Mouse (Mus musculus) lung, postnatal 25 days (tissue): ENCODE results near the gene Trim17.
A peak's percentile ranks its signal among the peaks of the same experiment; 100 is the strongest.

Experiments
- DNase-seq: peaks from one replicate; pipeline ENCODE4 v3.0.0; 2022; ENCODE audit warnings: low spot score

The Trim17 gene

GRCm38 (mm10) chr11:58969027-58969426, 14.5 kb downstream of the Trim17 start:
- DNase-seq, result no peak

DNA sequence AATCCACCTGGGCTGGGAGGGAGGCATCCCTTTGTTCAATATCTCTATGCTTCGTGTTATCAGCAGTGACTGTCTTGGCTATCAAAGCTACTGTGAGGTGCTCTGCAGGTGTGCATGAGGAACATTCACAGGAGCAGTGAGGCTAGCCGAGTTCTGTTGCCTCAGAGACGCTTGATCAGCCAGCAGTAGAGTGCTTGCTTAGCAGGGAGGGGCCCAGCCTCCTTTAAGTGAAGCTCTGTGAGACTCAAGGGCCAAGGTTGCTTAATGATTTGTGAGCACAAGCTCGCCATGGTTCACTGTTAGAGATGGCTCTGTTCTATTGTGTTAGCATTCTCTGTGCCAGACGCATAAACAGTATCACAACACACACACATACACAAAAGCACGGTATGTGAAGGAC, 15.2 kb downstream of the Trim17 start:
- DNase-seq, result peak; percentile 87

GRCm38 (mm10) chr11:58970831-58971530, 16.5 kb downstream of the Trim17 start:
- DNase-seq, result no peak

DNA sequence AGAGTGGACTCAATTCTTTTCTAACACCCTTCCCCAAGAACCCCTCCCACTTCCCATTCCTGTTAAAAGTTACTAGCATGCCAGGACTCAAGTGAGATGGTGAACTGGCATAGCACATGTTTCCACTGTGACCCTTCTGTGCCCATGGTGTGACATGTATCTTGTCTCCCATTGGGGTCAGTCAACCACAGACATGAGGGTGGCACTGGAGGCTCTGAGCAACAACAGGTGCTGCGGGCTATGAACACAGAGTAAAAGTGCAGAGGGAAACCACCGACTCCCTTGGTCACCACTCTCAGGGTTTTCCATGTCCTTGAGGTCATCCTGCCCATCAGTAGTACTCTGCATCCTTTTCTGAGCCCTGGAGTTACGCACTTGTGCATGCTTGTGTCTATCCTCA, 17.3 kb downstream of the Trim17 start:
- no peak for DNase-seq

DNA sequence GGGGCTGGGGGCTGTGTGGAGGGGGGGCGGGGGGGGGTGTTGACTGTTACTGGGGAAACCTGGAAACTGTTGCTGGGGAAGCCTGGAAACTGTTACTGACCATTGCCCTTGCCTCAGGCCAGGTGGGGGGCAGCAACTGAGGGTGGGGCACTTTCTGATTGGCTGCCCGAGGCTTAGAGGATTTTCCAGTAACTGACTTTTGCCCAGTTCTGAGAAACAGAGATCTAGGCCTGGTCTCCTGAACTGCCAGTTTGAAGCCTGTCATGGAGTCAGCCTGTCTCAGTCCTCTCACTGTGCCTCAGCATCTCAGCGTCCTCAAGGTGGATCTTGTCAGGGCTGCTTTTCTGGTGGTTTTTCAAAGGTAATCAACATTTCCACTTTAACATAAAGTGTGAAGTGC, 19.9 kb downstream of the Trim17 start:
- no peak for DNase-seq

DNA sequence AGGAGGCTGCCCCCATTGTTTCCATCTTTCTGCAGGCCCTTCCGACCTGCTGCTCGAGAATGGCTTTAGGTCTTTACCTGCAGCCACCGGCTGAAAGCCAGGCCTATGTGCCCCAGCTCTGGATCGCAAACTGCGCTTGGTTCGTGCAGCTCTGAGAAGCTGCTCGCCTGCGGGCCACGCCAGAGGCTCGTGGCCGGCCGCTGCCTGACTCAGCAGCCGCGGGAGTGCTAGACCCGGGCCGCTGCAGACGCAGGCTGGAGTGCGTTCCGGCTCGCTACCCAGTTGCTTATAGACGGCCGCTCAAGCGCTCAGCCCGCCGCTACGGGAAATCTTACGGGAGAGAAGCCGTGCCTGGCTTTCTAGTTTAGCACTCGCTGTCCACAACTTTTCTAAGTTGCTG, 22.7 kb downstream of the Trim17 start:
- no peak for DNase-seq

GRCm38 (mm10) chr11:58977607-58978026, 23.1 kb downstream of the Trim17 start:
- no peak for DNase-seq

DNA sequence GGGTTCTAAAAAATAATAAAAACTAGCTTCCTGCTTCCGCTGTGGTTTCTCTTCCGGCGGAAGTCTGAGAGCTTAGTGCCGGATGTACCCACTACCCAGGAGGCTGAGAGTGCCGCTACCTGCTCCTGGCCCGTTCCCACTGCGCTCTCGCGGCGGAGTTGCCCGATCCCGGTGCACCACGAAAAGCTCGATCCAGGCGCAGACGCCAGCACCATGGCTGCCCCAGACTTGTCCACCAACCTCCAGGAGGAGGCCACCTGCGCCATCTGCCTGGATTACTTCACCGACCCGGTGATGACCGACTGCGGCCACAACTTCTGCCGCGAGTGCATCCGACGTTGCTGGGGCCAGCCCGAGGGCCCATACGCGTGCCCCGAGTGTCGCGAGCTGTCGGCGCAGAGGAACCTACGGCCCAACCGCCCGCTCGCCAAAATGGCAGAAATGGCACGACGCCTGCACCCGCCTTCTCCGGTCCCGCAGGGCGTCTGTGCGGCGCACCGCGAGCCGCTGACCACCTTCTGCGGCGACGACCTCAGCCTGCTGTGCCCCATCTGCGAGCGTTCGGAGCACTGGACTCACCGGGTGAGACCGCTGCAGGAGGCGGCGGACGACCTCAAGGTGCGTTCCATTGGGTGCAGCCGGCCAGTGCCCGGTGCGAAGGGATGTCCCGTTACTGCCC, 23.7 kb downstream of the Trim17 start, which contains the start of gene Trim11:
Trim11 (plus strand) TSS at position 67 of the 679 bp plus-strand sequence.
- DNase-seq, result peak; percentile 63

DNA sequence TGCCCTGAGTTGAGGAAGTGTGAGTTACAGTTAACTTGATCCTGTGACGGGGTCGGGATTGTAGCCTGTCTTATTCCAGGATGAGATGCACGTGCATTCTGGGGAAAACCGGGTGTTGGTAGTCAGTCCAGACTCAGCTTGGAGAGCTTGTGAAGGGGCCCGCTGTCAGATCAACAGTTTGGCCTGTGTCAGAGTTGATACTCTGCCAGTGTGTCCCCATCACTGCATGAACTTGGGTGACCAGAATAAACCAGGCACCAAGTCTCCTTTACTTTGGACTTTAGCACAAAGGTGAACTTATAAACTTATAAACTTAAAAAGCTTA, 24.2 kb downstream of the Trim17 start:
- no peak for DNase-seq

DNA sequence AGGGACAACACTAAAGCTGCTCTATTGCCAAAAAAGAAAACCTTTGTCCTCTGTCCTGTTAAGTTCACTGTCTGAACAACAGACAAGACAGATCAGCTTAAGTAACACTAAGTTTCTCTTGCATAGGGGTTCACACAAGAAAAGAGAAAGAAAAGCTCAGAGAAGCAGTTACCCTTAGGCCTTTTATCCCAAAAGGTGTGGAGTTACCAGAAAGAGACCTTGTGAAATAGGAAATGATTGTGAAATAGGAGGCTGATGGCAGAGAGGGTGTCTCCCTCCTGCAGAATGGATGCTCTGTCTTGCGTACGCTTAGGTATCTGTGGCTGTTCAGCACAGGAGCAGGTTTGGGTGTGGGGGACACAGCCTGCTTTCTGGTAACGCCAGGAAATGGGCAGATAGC, 24.7 kb downstream of the Trim17 start:
- DNase-seq, result no peak

DNA sequence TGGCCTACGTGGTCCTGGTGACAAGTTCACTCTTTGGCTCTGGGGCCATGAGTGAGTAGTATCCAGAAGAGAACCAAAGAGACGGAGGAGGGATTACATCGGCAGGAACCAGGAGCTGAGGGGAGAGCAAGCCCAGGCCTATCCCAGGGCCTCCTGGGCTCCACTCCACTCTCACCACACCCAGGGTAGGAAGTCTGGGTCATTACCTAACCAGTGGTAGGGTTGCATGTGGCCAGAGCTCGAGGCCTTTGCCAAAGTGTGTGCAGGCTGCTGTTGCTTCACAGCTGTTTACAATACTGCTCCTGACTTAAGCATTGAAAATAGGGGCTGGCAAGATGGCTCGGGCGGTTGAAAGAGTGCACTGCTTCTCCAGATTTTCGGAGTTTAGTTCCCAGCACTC, 25.2 kb downstream of the Trim17 start:
- peak; percentile 59 for DNase-seq

GRCm38 (mm10) chr11:58980381-58980990, 26.0 kb downstream of the Trim17 start:
- no peak for DNase-seq

- peak; percentile 66 for DNase-seq
Observed at GRCm38 (mm10) chr11:58981541-58982447, 27.3 kb downstream of the Trim17 start.

- no peak for DNase-seq
Observed at GRCm38 (mm10) chr11:58982471-58983097, 28.1 kb downstream of the Trim17 start.

DNA sequence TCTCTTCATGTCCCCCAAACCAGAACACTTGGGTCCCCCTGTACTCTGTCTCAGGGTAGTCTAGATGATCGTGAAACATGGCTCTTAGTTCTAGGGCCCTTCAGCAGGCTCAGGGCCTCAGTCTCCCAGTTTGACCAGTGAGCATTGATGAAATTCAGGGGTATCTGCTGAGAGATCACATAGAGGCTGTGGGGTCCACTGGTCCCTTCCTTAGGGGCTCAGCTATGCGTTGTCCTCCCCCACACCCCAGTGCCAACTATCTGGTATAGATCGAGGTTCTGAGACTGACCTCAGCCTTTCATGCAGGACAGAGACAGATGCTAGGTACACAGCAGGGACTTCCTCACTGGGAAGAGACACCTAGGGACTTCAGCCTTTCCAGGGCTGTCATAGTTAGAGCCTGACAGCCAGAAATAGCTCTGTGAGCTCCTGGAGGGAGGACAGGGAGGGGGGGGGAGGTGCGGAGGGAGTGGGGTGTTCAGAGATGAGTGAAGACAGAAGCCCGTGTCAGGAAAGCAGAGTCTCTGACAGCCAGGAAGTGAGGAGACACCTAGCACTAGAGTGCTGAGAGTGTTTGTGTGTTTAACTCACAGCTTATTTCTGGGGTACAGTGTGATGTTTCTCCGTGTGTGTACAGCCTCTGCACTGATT, 29.3 kb downstream of the Trim17 start:
- no peak for DNase-seq

- no peak for DNase-seq
Observed at GRCm38 (mm10) chr11:58984657-58985056, 30.2 kb downstream of the Trim17 start.

DNA sequence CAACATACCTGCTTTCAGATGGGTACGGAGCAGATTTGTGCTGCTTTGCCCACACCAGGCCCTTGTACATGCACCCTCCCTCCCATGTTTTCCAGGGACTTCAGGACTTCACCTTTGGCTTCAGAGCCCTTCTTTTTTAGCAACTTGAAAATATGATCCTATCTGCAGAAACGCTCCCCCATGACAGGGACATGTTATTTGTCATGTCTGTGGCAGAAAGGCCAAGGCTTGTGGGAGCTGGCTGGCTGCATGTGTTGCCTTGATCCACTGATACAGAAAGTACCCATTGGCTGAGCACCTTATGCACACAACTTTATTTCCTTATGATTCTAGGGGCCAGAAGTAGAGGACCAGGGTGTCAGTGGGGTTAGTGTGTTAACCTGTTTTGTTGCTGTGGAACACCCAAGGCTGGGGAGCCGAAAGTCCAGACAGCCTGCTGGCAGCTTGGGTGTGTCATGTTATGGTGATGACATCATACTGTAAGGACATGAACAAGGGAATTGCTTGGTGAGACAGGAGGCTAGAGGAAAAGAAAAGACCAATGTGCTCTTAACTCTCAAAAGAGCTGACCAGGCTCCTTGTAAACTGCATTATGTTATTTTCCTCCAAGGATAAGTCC, 30.9 kb downstream of the Trim17 start:
- no peak for DNase-seq

GRCm38 (mm10) chr11:58989166-58989565, 34.7 kb downstream of the Trim17 start:
- no peak for DNase-seq

GRCm38 (mm10) chr11:58990141-58990540, 35.7 kb downstream of the Trim17 start:
- DNase-seq, result no peak

GRCm38 (mm10) chr11:58990794-58991193, 36.3 kb downstream of the Trim17 start:
- DNase-seq, result no peak

- DNase-seq, result no peak
Observed at GRCm38 (mm10) chr11:58991911-58992310, 37.4 kb downstream of the Trim17 start.
